Mouse (Mus musculus) MEL (cell line): ENCODE measurements around the gene Nxph4. TPM values are rescaled to one million over a fixed set of nuclear protein-coding genes. Genes with fewer than 3 reads are reported as not detected.
A peak's percentile ranks its signal among the peaks of the same experiment; 100 is the strongest.

ENCODE experiments used
- DNase-seq: peaks from one replicate; pipeline ENCODE4 v3.0.0; 2011; ENCODE audit warnings: low read depth, low spot score
- H3K27ac ChIP-seq: 2 replicates; pipeline ENCODE4 v1.5.1; 2012; ENCODE audit warnings: low read depth, mild to moderate bottlenecking, control low read depth, low read length, moderate library complexity; ENCODE audit not compliant: control insufficient read depth
- H3K27me3 ChIP-seq, 2 experiments: fragments of 150-350 bp in 1 of 2; sonication (generic) in 1 of 2; 2 replicates each; pipeline ENCODE4 v1.6.1; 2012; ENCODE audit warnings: low read length in 2 of 2, mild to moderate bottlenecking in 2 of 2, improper control_type of control experiment in 1 of 2, moderate library complexity in 1 of 2; ENCODE audit not compliant: insufficient read depth in 2 of 2, control insufficient read depth in 1 of 2
- H3K36me3 ChIP-seq, 2 experiments: 2 replicates each; pipeline ENCODE4 v1.6.1; 2012 to 2014; ENCODE audit warnings: low read length in 2 of 2, improper control_type of control experiment in 1 of 2, inconsistent platforms in 1 of 2, mild to moderate bottlenecking in 1 of 2; ENCODE audit not compliant: insufficient read depth in 2 of 2, control insufficient read depth in 1 of 2
- H3K4me1 ChIP-seq, 2 experiments: fragments of 150-350 bp in 1 of 2; sonication (generic) in 1 of 2; 2 replicates each; pipeline ENCODE4 v1.6.1; 2012; ENCODE audit warnings: low read length in 2 of 2, improper control_type of control experiment in 1 of 2, mild to moderate bottlenecking in 1 of 2; ENCODE audit not compliant: insufficient read depth in 2 of 2, control insufficient read depth in 1 of 2
- H3K4me3 ChIP-seq, 2 experiments: fragments of 150-350 bp in 1 of 2; sonication (generic) in 1 of 2; 2 replicates each; pipeline ENCODE4 v1.5.1; 2012; ENCODE audit warnings: low read depth in 2 of 2, low read length in 2 of 2, mild to moderate bottlenecking in 2 of 2, moderate library complexity in 2 of 2, control low read depth in 1 of 2, improper control_type of control experiment in 1 of 2; ENCODE audit not compliant: control insufficient read depth in 1 of 2, insufficient read depth in 1 of 2
- H3K79me2 ChIP-seq: 2 replicates; pipeline ENCODE4 v1.6.1; 2012; ENCODE audit warnings: mild to moderate bottlenecking, low read length, moderate library complexity; ENCODE audit not compliant: control insufficient read depth, poor library complexity, insufficient read depth
- H3K9ac ChIP-seq: 2 replicates; pipeline ENCODE4 v1.6.1; 2012; ENCODE audit warnings: low read depth, mild to moderate bottlenecking, control low read depth, low read length, moderate library complexity; ENCODE audit not compliant: control insufficient read depth, poor library complexity, severe bottlenecking
- H3K9me3 ChIP-seq: fragments of 150-350 bp; sonication (generic); replicated peaks from 2 replicates; pipeline ENCODE4 v1.6.1; 2012; ENCODE audit warnings: mild to moderate bottlenecking, low read length, improper control_type of control experiment, moderate library complexity; ENCODE audit not compliant: insufficient read depth
- BHLHE40 ChIP-seq: IDR thresholded peaks from 2 replicates; pipeline ENCODE4 v1.6.1; 2012; ENCODE audit warnings: low read depth, mild to moderate bottlenecking, inconsistent platforms, low read length, improper control_type of control experiment, borderline replicate concordance
- CTCF ChIP-seq, 3 experiments: IDR thresholded peaks in 2 of 3; conservative IDR thresholded peaks in 1 of 3; 2 replicates each; pipeline ENCODE4 v1.5.1; 2011 to 2012; ENCODE audit warnings: low read length in 3 of 3, low read depth in 2 of 3, mild to moderate bottlenecking in 2 of 3, improper control_type of control experiment in 1 of 3, inconsistent platforms in 1 of 3, mixed read lengths in 1 of 3, moderate library complexity in 1 of 3; ENCODE audit not compliant: control insufficient read depth in 1 of 3, insufficient read depth in 1 of 3, poor library complexity in 1 of 3, severe bottlenecking in 1 of 3
- E2F4 ChIP-seq: IDR thresholded peaks from 2 replicates; pipeline ENCODE4 v1.6.1; 2011; ENCODE audit warnings: low read depth, low read length, improper control_type of control experiment, borderline replicate concordance
- ELF1 ChIP-seq: IDR thresholded peaks from 2 replicates; pipeline ENCODE4 v1.6.1; 2014; ENCODE audit warnings: low read depth, mild to moderate bottlenecking, inconsistent platforms, low read length, improper control_type of control experiment, moderate library complexity
- HCFC1 ChIP-seq: IDR thresholded peaks from 2 replicates; pipeline ENCODE4 v1.6.1; 2012; ENCODE audit warnings: low read depth, mild to moderate bottlenecking, inconsistent platforms, low read length, improper control_type of control experiment, moderate library complexity
- JUND ChIP-seq: IDR thresholded peaks from 2 replicates; pipeline ENCODE4 v1.6.1; 2011; ENCODE audit warnings: low read depth, mild to moderate bottlenecking, improper control_type of control experiment, low read length
- MAX ChIP-seq: IDR thresholded peaks from 2 replicates; pipeline ENCODE4 v1.6.1; 2011; ENCODE audit warnings: low read length, improper control_type of control experiment
- MYB ChIP-seq: IDR thresholded peaks from 2 replicates; pipeline ENCODE4 v1.6.1; 2011; ENCODE audit warnings: mild to moderate bottlenecking, low read depth, low read length, improper control_type of control experiment
- MYC ChIP-seq: IDR thresholded peaks from 2 replicates; pipeline ENCODE4 v1.6.1; 2011; ENCODE audit warnings: low read depth, mild to moderate bottlenecking, low read length, improper control_type of control experiment, moderate library complexity
- NELFE ChIP-seq: IDR thresholded peaks from 2 replicates; pipeline ENCODE4 v1.6.1; 2011; ENCODE audit warnings: low read depth, low read length, improper control_type of control experiment
- POLR2A ChIP-seq, 2 experiments: IDR thresholded peaks; 2 replicates each; pipeline ENCODE4 v1.6.1; 2011 to 2012; ENCODE audit warnings: low read length in 2 of 2, mild to moderate bottlenecking in 2 of 2, control low read depth in 1 of 2, improper control_type of control experiment in 1 of 2, low read depth in 1 of 2, moderate library complexity in 1 of 2; ENCODE audit not compliant: control insufficient read depth in 1 of 2, insufficient read depth in 1 of 2, poor library complexity in 1 of 2
- POLR2AphosphoS2 ChIP-seq: IDR thresholded peaks from 2 replicates; pipeline ENCODE4 v1.6.1; 2011; ENCODE audit warnings: low read length, improper control_type of control experiment
- POLR2AphosphoS5 ChIP-seq: IDR thresholded peaks from 2 replicates; pipeline ENCODE4 v1.6.1; 2012; ENCODE audit warnings: low read depth, borderline replicate concordance, mild to moderate bottlenecking, inconsistent platforms, low read length, moderate library complexity, mixed read lengths
- RAD21 ChIP-seq: IDR thresholded peaks from 2 replicates; pipeline ENCODE4 v1.6.1; 2011; ENCODE audit warnings: mild to moderate bottlenecking, low read depth, low read length, improper control_type of control experiment
- TAL1 ChIP-seq: IDR thresholded peaks from 2 replicates; pipeline ENCODE4 v1.6.1; 2012; ENCODE audit warnings: mild to moderate bottlenecking, inconsistent platforms, low read length, moderate library complexity, mixed read lengths
- TBP ChIP-seq: IDR thresholded peaks from 2 replicates; pipeline ENCODE4 v1.8.0; 2011; ENCODE audit warnings: low read depth, low read length, improper control_type of control experiment
- UBTF ChIP-seq: IDR thresholded peaks from 2 replicates; pipeline ENCODE4 v1.6.1; 2012; ENCODE audit warnings: low read depth, mild to moderate bottlenecking, inconsistent platforms, low read length, improper control_type of control experiment, moderate library complexity, borderline replicate concordance; ENCODE audit not compliant: insufficient read depth
- USF1 ChIP-seq: IDR thresholded peaks from 2 replicates; pipeline ENCODE4 v1.6.1; 2014; ENCODE audit warnings: low read depth, mild to moderate bottlenecking, inconsistent platforms, low read length, improper control_type of control experiment, moderate library complexity
- ZKSCAN1 ChIP-seq: IDR thresholded peaks from 2 replicates; pipeline ENCODE4 v1.6.1; 2012; ENCODE audit warnings: low read depth, mild to moderate bottlenecking, inconsistent platforms, low read length, improper control_type of control experiment, moderate library complexity
- ZMIZ1 ChIP-seq: IDR thresholded peaks from 2 replicates; pipeline ENCODE4 v1.6.1; 2012; ENCODE audit warnings: low read depth, mild to moderate bottlenecking, inconsistent platforms, low read length, improper control_type of control experiment, moderate library complexity
- polyA plus RNA-seq, 2 experiments: library from polyadenylated mRNA; stranded (reverse) in 1 of 2; unstranded in 1 of 2; fragments of >175 nt in 1 of 2; fragments of >200 nt in 1 of 2; gene quantifications; 2 replicates each; pipeline versions ENCODE4 v1.2.1 to v1.2.4; 2012; ENCODE audit warnings: low replicate concordance in 2 of 2, low read depth in 1 of 2; ENCODE audit not compliant: insufficient read length in 2 of 2, insufficient read depth in 1 of 2, missing spikeins in 1 of 2
- total RNA-seq: library from RNA; depleted of rRNA; stranded (reverse); fragments of 300-350 nt; gene quantifications from 2 replicates; pipeline ENCODE4 v1.2.3, GENCODE M21; 2012

The Nxph4 gene
- total and polyA plus RNA-seq, 3 experiments = 0.24 TPM; not detected in 2

DNA sequence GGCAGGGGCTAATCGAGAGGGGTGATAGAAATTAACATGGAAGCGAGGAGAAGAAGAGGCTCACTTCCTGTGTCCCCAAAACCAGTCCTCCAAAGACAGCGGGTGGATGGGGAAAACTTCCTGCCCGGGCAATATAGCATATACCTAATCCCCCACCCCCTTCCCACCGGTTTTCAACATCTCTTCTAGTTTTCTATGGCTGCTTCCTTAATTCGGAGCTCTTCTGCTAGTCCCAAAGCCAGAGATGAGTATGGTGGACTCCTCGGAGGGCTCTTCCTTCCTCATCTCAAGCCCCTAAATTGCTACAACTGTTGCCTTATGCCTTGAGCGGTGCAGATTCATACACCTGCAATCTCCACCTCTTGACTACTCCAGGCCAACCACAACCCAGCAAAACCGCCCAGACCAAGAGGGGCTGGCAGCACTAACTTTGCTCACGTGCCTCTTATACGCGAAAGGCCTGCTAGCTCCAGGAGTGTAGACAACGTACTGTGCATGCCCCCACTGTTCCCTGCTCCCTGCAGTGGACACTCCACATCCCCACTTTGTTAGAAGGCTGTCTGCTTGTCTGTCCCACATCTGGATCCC lies 20.2 kb downstream of the Nxph4 start:
- peak; percentile 74 for DNase-seq
- TF ChIP-seq MYC = no peak
- no peak for TF ChIP-seq E2F4
- TF ChIP-seq TBP = 0 out of 2 replicates have a peak, but pooled peaks have one; percentile 14
- no peak for TF ChIP-seq HCFC1
- TF ChIP-seq ZKSCAN1 = no peak
- no peak for TF ChIP-seq CTCF (IDR thresholded peaks at IDR 0.05 in 2 of 3, conservative IDR thresholded peaks at IDR 0.05 in 1 of 3; ENCODE audit: control insufficient read depth in 1 of 3, insufficient read depth in 1 of 3, low read depth in 2 of 3, low read length in 3 of 3, poor library complexity in 1 of 3, severe bottlenecking in 1 of 3)
- no peak for TF ChIP-seq MAX
- TF ChIP-seq TAL1 = no peak
- no peak for TF ChIP-seq RAD21
- peak; percentile 29; the same call in 1 of the 2 replicates for TF ChIP-seq NELFE
- TF ChIP-seq ZMIZ1 = no peak
- TF ChIP-seq BHLHE40 = peak; percentile 92
- TF ChIP-seq MYB = no peak
- no peak for TF ChIP-seq ELF1
- no peak for TF ChIP-seq POLR2AphosphoS5
- TF ChIP-seq POLR2AphosphoS2 = no peak
- no peak for TF ChIP-seq POLR2A (IDR thresholded peaks at IDR 0.05; ENCODE audit: control insufficient read depth in 1 of 2, insufficient read depth in 1 of 2, low read depth in 1 of 2, low read length in 2 of 2, poor library complexity in 1 of 2)
- TF ChIP-seq USF1 = peak; percentile 73; the same call in 1 of the 2 replicates
- TF ChIP-seq UBTF = 0 out of 2 replicates have a peak, but pooled peaks have one; percentile 49
- no peak for TF ChIP-seq JUND
- TF ChIP-seq, all 39 proteins: peak for 5
- H3K27me3 ChIP-seq = no peaks in the 10 kb centered on the region
- H3K9me3 ChIP-seq = no peaks in the 10 kb centered on the region
- H3K27ac ChIP-seq = peak overlapping the region; percentile 83
- H3K79me2 ChIP-seq = peaks cover under 1% of the 10 kb centered on the region
- H3K4me3 ChIP-seq = peak overlapping the region; percentile 45 to 56
- peaks cover 0 to 12% of the 10 kb centered on the region in 2 experiments; a peak in 2 of 4 replicates for H3K36me3 ChIP-seq
- H3K4me1 ChIP-seq = peaks cover 0 to 35% of the 10 kb centered on the region in 2 experiments; a peak in 3 of 4 replicates
- H3K9ac ChIP-seq = peak overlapping the region; percentile 65
